Mouse (Mus musculus): ENCODE data around the gene Slc5a10. TPM values are rescaled to one million over a fixed set of nuclear protein-coding genes. Genes with fewer than 3 reads are reported as not detected.

Slc5a10 gene
- total RNA-seq (2015) (not detected in 2 replicates), total RNA-seq (2017) (not detected in 2 replicates)

DNA sequence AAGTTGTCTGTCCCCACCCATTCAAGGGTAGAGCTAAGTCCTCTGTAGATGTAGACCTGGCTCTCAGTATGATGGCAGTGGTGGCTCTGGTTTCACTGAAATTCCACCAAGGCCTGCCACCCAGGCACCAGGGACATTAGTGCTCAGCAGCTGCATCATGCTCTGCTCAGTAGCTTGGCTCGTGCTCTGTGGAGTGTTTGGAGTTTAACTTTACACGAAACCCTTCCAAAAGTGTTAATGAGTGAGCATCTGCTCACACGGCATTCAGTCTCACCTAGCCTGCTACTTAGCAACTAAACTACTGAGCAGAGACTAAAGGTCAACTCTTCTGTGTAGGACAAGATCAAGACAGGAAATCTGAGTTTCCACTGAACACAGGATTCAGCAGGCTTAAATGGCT is at the start of gene Slc5a10:
TSS of gene Slc5a10 (minus strand) at position 191 of the 400 bp plus-strand sequence.
- ATAC-seq (ENCODE audit: poor library complexity, severe bottlenecking) = no peak

DNA sequence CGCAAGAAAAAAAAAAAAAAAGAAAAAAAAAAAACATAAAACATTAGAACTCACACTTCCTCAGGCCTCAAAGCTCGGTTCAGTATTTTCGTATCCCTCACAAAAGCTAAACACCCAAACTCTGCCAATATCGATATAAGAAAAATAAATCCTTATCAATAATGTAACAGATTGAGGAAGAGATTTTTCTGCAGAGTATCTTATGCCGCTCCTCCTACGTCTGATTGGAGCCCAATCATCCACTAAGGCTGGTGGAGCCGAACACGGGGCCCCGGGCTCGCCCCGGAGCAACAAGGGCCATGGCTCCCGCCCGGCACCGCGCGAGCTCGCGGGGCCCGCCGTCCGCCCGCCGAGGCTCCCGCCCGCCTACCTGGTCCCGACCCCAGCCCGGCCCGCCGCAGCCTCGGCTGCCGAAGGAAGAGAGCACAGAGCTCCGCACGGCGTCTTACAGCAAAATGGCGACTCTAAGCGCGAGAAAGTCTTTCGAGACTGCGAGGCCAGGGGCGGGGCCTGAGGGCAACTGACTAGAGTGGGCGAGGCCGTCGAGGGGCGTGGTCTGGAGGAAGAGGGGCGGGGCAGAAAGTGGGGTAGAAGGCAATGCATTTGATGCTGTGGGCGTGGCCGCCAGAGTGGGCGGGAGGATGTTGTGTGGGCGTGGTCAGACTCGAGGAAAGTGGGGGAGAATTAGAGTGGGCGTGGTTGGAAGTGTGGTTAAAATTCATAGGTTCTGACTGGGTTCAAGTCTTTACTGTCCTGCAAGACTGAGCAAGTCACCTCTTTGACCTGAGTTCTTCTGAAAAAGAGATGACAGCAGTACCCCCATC is 41.2 kb upstream of the Slc5a10 start, which contains the start of gene Prpsap2:
TSS of gene Prpsap2 (minus strand) at position 505 of the 824 bp plus-strand sequence.
- ATAC-seq (ENCODE audit: poor library complexity, severe bottlenecking) = peak; percentile 99

DNA sequence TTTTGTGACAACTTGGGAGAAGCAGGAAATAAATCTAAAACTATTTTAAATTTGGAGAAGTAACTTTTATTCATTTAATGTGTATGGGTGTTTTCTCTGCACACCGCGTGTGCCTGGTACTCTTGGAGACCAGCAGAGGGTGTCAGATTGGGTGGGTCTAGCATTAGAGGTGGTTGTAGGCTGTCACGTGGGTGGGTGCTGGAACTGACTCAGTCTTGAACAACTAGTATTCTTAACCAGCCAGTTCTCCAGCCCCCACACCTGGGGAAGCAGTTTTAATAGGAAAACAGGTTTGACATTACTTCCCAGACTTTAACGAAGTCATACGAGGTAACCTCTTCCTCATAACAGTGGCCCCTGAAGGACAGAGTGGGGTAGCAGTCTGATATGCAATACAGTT is 39.9 kb upstream of the Slc5a10 start:
- ATAC-seq (ENCODE audit: poor library complexity, severe bottlenecking) = no peak

DNA sequence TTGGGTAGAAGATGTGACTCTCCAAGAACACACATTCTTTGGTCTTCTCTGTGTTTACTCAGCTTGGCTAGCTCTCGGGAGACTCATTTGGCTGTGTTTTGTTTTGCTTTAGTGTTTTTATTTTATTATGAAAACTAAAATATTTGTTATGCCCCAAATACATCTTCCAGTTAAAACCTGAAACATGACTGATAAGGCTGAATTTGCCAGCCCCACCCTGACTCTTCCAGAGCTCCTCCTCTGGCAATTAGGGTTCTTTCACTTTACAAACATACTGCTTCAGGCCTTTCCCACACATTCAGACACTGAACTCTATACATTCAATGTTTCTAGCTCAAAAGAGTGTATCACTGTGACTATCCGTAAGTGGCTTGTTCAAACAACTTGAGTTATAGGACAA is 36.5 kb upstream of the Slc5a10 start:
- ATAC-seq (ENCODE audit: poor library complexity, severe bottlenecking) = no peak

DNA sequence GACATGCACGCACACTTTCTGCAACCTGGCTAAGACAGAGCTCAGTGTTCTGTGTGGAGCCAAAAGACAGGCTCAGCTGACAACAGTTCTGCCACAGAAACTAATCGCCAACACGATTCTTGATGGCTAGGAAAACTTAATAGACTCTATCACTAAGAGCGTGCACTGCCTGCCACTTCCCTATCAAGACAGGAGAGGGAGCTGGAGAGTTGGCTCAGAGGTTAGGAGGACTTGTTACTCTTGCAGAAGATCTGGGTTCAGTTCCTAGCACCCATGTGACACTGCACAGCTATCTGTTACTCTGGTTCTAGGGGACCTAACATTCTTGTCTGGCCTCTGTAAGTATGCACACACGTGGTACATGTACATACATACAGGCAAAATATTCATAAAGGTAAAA is 31.0 kb upstream of the Slc5a10 start:
- no peak for ATAC-seq (ENCODE audit: poor library complexity, severe bottlenecking)

DNA sequence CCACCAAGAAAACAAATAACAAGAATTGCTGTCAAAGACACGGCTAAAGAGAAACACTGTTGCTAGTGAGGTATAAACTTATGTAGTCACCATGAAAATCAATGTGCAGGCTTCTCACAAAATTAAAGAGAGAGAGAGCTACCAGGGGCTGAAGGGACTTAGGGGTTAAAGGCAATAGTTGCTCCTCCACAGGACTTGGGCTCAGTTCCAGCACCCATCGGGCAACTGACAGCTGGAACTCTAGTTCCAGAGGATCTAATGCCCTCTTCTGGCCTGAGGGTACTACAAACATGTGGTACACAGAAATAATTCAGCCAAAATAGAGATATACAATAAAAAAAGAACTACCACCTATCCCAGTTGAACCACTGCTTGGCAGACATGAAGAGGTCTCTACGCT is 26.5 kb upstream of the Slc5a10 start:
- no peak for ATAC-seq (ENCODE audit: poor library complexity, severe bottlenecking)

DNA sequence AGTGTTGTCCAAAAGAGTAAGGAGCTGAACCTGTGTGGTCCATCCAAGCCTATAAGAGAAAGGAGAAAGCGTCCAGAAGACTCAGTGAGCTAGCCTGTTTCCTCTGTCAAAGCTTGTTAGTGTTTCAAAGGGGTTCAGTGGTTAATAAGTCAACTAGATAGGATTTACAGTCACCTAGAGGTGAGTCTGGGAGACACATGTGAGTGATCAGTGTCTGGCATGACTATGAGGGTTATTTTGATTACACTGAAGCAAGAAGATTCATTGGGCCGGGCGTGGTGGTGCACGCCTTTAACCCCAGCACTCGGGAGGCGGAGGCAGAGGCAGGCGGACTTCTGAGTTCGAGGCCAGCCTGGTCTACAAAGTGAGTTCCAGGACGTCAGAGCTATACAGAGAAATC is 25.2 kb upstream of the Slc5a10 start:
- no peak for ATAC-seq (ENCODE audit: poor library complexity, severe bottlenecking)

DNA sequence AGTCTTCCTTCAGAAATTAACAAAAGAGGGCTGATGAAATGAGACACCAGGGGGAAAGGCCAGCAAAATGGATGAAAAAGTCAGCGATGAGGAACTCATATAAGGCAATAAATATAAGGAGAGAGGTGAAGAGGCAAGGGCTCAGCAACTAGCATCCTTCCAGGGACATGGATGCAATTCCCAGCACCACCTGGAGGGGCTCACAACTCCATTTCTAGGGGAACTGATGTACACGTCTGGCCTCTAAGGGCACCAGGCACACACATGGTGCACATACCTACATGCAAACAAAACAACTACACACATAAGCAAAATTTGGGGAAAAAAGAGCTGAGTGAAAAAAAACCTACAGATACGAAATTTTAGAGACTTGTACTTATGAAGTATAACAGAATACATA is 23.8 kb upstream of the Slc5a10 start:
- no peak for ATAC-seq (ENCODE audit: poor library complexity, severe bottlenecking)

DNA sequence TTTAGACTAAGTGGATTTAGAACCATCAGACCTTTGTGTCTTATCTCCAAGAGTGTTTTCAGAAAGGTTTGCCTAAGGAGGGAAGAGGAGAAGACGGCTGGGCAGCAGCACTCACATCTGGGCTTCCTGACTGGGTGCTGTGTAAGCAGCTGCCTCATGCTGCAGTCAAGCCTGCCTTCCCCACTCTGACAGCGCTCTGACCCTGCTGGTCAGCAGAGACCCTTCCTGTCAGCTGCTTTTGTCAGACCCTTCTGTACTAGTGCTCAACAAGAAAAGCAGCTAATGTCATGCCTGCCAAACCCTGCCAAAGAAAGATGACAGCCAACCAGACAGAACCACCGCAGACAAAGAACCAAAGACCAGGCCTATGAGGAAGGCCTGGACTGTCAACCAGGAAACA is 23.1 kb upstream of the Slc5a10 start:
- no peak for ATAC-seq (ENCODE audit: poor library complexity, severe bottlenecking)

DNA sequence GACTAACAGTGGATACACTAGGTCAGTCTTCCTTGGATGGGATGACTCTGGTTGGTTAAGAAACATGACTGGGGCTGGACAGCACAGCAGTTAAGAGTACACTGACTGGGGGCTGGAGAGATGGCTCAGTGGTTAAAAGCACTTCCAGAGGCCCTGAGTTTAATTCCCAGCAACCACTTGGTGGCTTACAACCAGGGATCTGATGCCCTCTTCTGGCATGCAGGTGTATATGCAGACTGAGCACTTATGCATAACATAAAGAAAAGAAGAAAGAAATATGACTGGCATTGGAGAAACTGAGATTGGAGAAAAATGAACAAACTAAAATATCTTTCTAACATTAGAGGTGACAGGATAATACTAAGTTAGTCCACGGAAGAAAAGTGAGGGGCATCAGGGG is 19.9 kb upstream of the Slc5a10 start:
- ATAC-seq (ENCODE audit: poor library complexity, severe bottlenecking) = no peak

DNA sequence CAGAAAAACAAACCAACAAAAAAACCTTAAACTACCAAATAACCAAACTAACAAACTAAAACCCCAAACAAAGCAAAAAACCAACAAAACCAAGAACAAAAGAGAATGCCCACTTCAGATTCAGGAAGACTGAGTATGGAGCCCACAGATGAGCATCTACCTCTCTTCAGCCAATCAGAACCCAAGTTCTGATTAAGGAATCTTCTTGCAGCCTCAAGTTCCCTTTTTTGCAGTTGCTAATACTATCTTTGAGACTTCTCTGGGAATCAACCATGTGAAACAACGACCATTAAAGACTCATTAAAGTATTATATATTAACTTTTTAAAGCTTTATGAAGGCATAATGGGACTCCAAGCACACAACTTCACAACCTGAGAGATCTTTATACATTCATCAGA is 16.7 kb upstream of the Slc5a10 start:
- ATAC-seq (ENCODE audit: poor library complexity, severe bottlenecking) = no peak

DNA sequence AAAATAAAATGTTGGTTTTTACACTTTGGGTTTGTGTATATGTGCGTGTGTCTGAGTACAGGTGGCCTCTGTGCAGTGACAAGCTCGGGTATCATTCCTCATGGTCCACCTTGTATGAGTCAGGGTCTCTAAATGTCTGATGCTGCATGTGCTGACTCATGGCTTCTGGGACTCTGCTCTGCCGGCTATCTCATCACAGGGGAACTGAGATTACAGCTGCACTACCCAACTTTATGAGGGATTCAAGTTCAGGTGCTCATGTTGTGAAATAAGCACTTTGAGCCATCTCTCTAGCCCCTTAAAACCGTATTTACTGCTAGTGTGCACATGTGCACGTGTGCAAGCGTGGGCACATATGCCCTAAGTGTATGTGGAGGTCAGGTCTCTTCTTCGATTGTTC is 12.0 kb upstream of the Slc5a10 start:
- ATAC-seq (ENCODE audit: poor library complexity, severe bottlenecking) = no peak

DNA sequence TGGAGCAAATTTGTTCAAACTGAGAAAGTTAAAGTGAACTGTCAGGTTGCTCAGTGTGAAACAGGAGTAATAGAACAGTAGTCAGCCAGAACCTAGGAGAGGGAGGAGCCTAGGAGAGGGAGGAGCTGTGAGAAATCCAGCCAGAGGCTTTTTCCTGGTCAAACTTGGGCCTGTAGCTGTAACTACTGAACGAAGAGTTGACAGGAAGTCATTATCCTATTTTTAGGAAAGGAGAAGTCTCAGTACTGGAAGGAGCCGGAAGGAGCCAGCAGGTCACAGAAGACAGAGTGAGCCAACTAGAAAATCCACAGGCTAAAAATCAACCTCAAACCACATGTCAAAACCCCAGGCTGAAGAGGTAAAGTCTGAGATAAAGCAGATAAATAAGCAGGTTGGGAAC is 7.4 kb upstream of the Slc5a10 start:
- no peak for ATAC-seq (ENCODE audit: poor library complexity, severe bottlenecking)

DNA sequence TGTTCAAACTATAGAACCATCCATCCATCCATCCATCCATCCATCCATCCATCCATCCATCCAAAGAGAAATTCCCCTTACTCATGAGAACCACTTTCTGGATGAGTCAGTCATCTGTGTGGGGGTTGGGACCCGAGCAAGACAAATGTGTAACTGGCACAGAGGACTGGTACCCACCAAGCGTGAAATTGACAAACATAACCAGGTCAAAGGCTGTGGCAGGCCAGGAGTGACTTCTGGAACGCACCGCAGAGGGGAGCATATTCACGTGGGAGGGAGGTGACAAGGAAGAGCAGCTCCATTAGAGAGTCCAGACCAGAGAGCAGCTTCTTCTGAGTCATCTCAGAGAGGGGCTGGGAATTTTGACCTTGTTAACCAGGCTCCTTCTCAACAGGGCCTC is 1.5 kb upstream of the Slc5a10 start:
- no peak for ATAC-seq (ENCODE audit: poor library complexity, severe bottlenecking)

DNA sequence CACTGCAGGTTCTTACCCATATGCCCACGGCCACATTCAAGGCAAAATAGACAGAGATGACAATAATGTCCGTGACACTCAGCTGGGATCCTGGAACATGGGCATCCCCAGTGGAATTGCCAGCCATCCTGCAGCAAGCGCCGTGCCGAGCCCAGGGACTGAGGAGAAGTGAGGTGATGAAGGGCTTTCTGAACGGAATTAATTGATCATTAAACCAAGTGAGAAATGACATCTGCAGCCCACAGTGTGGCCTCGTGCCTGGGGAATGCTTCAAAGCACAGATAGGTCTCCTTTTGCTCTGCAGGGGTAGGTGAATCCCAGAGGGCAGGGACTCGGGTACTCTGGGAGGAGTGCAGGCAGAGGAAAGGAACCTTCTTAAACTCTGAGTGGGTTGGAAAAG is 800 bp downstream of the Slc5a10 start:
- no peak for ATAC-seq (ENCODE audit: poor library complexity, severe bottlenecking)

DNA sequence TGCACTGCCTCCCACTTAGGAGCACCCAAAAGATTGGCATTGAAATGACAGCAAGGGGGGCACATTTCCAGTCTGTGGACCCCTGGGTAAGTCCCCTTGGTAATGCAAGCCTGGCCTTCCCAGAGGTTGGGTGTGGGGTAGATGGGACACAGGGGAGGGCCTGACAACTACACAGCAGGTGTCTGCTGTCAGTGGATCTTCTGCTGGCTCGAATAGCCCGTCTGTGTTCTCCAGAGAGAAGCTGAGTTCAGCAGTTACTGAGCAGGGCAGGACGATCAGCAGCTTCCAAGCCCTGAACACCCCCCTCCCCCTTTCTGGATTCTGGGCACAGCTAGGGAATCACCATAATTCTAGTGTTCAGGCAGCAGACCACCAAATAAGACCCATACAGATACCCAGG is 1.2 kb downstream of the Slc5a10 start:
- ATAC-seq (ENCODE audit: poor library complexity, severe bottlenecking) = no peak

DNA sequence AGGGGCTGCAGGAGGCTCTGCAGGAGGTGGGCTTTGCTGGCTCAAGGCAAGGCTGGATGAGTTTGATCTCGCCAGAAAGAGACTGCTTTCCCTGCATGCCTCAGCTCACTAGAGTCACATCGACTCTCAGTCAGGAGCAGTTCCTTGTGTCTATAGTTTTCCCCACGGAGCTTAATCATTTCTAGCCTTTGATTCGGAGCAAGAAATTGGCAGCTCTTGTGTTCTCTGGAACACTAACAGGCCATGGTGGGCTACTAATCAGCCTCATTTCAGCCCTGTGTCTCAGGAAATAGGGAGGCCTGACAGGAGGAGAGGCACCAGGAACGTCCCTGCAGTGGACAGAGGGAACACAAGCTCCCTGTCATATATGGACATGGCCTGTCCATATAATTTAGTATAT is 2.6 kb downstream of the Slc5a10 start:
- ATAC-seq (ENCODE audit: poor library complexity, severe bottlenecking) = no peak

DNA sequence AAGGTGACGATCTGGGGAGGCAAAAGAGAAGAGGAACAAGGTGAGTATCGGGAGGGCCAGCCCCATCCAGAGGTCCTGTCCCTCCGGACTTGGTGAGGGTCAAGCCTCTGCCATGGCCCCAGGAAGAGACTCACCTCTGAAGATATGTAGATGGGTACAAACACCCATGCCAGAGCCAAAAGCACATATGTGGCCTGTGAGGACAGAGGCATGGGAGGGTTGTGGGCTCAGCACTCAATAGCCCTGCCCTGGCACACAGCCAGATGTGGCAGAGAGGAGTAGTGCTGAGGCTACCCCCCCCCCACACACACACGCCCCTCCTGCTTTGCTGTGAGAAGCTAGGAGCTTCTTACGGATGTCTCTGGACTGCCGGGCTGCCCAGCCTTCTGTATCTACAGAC is 5.5 kb downstream of the Slc5a10 start:
- no peak for ATAC-seq (ENCODE audit: poor library complexity, severe bottlenecking)

DNA sequence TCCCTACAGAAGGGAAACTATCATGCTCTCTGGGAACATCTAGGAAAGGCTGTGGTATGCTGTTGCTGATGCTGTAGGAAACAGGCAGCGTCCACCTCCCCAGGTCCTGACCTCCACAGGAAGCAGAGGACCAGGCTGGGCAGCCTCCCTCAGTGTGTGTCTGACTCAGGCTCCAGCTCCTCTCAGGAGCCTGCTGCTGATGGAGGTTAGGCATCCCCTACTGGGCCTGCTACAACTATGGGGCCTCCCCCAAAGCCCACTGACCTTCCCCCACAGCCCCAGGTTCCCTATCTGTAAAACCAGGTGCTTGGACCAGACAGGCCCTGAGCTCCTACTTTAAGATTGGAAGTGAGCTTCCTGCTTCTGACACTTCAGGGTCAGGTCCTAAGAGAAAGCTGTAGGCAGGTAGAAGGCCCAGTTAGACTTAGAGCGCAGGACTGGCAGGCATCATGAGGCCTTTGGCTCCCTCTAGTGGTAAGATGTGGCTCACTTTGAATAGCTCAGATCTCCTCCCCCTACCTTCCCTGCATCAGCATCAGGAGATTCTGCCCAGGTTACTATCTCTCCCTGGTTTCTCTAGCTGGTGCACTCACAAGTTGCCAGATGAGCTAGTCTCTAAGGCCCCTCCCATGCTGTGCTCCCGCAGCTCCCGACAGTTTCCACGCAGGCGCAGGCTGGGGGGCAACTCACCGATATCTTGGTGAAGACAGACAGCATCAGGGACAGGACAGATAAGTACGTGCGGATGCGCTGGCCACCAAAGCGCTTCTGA is 6.1 kb downstream of the Slc5a10 start:
- peak; percentile 80 for ATAC-seq (ENCODE audit: poor library complexity, severe bottlenecking)

DNA sequence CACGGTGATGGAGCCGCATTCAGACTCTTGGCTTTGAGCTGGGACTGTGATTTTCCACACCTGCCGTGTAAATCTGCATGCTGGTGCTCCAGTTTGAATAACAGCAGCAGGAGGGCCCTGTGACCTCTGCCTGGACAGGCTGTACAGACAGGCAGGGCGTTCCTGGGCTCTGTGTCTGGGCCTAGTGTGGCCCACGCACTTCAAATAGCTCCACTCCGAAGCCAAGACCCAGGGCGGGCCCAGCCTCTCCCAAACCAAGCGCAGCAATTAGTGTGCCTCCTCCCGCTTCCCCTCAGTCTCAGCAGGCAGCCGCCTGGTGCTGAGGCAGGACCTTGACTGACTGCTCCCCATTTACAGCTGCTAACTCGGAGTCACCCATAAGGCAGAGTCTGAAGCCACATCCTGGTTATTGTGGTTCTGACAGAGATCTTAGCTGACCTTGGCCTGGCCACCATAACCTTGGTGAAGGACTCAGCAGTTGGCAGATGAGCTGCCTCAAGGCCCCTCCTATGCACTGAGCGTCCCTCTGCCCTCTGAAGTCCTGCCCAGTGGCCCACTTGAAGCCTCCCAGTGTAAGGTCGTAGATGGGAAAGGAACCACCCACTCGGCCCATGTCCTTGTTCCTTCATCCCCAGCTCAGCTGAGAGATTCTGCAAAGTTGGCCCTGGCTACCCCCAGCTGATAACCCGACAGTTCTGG is 7.3 kb downstream of the Slc5a10 start:
- ATAC-seq (ENCODE audit: poor library complexity, severe bottlenecking) = no peak

DNA sequence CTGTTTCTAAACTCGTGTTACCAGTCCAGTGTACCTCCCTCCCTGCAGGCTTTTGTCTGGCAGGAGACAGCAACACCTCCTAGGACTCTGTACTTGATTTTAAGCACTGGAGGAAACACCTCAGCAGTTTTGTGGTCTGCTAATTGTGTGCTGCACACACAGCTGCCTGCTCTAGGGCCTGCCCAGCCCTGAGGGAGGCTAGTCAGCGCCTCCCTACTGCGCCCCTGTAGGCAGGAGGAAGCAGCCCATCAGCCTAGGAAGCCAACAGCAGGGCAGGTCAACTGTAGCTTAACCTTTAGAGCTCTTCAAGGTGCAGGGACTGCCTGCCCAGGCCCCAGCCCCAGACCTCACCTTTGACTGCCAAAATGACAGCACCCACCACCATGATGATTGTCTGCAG is 11.7 kb downstream of the Slc5a10 start:
- no peak for ATAC-seq (ENCODE audit: poor library complexity, severe bottlenecking)

DNA sequence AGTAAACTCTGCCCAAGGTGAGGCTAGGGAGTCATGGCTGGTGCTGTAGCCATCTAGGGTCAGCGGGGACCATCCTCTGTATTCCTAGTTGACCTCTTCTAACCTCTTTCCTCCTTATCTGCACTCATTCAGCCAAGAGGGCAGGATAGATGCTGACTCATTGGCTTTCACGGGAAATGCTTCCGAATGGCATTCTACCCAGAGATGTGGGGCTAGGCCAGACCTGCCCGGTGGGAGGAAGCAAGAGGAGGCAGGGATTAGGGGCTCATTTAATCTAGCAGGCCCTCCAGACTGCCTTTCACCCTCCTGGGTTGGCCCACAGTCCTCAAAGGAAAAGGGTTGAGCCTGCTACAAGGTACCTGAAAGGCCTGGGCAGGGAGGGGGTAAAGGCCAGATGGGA is 14.4 kb downstream of the Slc5a10 start:
- no peak for ATAC-seq (ENCODE audit: poor library complexity, severe bottlenecking)
